Mouse (Mus musculus) brain, embryonic 18.5 days (tissue): ENCODE measurements around the gene Fam240b.

Experiments used
- DNase-seq: peaks from one replicate; pipeline ENCODE4 v3.0.0-alpha.2; 2012; ENCODE audit warnings: low read depth, low spot score

The Fam240b gene

DNA sequence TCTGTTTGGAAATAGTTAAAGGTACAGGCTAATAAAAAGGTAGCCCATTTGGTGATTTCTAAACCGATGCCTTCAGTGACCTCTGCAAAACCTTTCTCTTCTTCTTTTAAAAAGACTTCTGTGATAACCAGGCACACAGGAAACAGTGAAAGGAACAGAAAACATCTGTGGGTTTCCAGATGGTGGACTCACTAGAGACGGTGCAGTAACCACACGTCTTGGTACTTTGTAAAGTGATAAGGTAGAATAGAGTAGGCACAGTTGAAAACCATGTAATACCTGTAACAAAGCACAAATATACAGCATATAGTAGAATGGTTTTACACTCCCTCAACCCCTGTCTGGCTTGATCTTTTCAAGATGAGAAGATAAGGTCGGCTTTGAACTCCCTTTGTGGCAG is 57.0 kb downstream of the Fam240b start:
- DNase-seq, result no peak

DNA sequence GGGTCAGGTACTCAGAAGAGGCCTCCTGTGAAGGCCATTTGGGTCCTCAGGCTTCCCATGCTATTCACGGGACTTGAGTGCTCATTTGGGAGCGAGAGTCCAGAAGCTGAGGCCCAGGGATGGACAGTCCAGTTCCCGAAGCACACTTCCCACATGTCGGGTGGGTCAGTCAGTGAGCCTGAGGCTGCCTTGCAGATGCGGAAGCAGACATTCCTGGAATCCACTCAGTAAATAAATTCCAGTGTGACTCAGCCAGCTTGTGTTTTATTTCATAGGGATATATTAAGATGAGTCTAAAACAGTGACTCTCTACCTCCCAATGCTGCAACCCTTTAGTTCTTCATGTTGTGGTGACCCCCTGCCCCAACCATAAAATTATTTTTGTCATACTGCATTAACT is 58.1 kb downstream of the Fam240b start:
- DNase-seq, result no peak

DNA sequence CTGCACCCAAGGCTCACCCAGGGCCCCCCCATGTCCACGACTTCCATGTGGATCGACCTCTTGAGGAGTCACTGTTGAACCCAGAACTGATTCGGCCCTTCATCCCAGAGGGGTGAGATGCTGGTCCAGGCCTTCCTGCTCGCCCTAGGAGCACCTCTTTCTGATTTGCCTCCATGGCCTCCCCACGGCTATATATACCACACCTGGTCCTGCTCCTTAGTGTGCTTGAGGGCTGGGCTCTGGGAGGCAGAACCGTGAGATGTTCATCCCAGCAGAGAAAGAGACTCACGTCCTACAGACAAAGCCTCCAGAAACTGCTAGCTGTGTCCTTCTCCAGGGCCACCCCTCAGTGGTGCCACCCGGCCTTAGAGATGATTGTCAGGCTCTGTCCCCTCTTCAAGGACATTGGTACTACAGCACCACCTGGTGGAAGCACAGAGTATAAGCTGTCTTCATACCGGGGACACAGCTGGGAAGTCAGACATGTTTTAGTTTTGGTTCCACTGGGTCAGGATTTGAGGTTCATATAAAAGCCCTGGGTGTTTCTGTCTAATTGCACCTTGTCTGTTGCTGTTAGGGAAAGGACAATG is 58.6 kb downstream of the Fam240b start:
- DNase-seq, result no peak

DNA sequence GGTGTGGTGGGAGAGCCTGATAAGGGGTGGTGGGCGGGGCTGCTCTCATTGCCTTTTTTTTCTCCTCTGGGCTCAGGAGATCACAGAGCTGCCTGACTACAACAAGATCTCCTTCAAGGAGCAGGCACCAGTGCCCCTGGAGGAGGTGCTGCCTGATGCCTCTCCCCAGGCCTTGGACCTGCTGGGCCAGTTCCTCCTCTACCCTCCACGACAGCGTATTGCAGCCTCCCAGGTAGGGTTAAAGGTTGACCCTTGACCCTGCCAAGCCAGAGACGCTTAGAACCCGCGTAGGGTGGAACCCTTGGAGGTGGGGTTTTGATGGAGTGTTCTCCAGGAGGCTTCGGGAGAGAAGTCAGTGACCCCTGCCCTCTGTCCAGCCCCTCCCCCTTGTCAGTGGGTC is 59.8 kb downstream of the Fam240b start:
- DNase-seq, result no peak

DNA sequence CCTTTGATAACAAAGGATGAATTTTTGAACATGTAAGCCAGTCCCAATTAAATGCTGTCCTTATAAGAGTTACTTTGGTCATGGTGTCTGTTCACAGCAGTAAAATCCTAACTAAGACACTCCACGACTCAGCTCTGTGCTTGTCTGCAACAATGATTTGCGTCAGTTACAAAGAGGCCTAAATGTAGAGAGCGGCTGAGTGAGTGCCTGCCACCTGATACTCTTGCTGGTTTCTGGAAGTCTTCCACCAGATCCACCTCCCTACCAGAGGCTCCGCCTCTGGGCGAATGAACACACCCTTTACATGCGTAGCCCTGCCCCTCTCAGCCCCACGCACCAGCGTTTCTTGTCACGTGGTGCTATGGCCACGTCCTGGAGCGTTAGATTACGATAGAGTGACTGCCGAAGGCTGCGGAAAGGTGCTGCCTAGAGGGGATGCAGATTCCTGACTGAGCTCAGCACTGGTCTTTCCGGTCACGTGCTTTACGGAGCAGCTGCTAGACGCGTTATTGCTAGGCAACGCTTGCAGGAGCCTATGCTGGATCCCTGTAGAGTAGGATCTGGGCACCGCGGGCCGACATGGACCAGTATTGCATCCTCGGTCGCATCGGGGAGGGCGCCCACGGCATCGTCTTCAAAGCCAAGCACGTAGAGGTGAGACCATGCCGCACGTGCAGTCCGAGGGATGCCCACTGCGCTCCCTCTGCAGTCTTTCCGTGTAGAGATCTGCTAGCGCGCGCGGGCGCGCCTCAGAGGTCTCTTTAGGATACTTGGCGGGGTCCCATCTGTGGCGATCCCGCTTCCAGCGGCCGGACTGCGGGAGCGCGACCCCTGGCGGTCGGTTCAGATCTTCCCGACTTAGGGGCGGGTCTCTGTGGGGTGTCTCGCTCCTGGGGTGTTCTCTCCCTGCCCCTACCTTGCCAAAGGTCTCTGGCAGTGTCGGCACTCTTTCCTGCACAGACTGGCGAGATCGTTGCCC is 65.3 kb downstream of the Fam240b start, which contains the start of gene Cdk20:
TSS of gene Cdk20 (plus strand) at position 298 of the 979 bp plus-strand sequence.
- DNase-seq, result peak; percentile 95
